Mouse (Mus musculus): ENCODE measurements around the gene Lamb3.

DNA sequence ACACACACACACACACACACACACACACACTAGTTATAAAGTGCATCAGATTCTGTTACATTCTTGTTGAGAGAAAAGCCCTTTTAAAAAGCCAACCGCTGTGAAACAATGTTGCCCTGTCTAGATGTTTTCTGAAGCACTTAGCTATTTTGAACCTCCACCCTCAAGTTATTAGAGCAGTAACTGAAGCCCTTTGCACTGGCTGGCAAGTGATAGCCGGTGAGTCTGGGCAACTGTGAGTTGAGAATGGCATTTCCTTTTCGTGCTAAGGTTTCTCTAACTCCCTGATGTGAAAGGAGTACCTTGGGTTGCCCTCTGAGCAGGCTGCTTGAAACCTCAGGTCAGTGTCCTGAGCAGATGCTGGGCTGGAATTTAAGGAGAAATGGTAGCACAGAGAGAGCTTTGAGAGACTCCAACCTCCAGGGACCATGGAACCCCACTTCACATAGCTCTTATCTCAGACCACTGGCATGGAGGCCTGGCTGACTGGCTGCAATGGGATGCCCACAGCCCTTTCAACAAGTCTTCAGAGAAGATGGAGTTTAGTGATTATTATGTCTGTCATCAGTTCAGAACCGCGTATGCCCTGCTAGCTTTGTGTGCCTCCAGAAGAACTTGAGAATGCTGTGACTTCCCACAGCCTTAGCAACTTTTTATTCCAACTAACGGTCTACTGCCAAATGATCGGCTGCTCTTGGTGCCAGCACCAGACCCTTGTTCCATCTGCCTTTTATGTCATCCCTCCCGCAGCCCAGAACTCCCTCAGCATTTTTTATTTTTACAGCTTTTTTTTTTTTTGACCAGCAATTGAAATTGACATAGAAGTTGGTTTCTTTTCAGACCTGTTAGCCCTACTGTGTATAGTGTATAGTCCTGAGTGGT, 55.8 kb downstream of the Lamb3 start:
- TF ChIP-seq CTCF (IDR thresholded peaks at IDR 0.05; ENCODE audit: low read depth, low read length): no peak
- TF ChIP-seq GATA2 (IDR thresholded peaks at IDR 0.05; ENCODE audit: borderline replicate concordance, low read depth, low read length): no peak
- TF ChIP-seq GATA1 (IDR thresholded peaks at IDR 0.05; ENCODE audit: borderline replicate concordance, low read length): no peak
- TF ChIP-seq TAL1 (conservative IDR thresholded peaks at IDR 0.05; ENCODE audit: low read depth, low read length): no peak

Measured in G1E (cell line).